Mouse (Mus musculus): ENCODE data around the gene Ehbp1.

GRCm38 (mm10) chr11:22349945-22350344 lies 7.9 kb upstream of the Ehbp1 start:
- TF ChIP-seq CTCF (IDR thresholded peaks at IDR 0.05; ENCODE audit: low read depth, low read length) (no peak), POLR2A (IDR thresholded peaks at IDR 0.05; ENCODE audit: insufficient read depth, low read length) (no peak)
